Mouse (Mus musculus) olfactory bulb, adult 2 months (tissue): Measurements from ENCODE around the gene Tatdn3. TPM values are rescaled to one million over a fixed set of nuclear protein-coding genes. Genes with fewer than 3 reads are reported as not detected.
"Not testable (repeated sequence)": the region's sequence is repeated elsewhere in the genome, so short reads cannot be mapped to it uniquely, and the experiment has no call there.

Experiments used
- H3K27ac ChIP-seq: fragments of 200-500 bp; 2 replicates; pipeline ENCODE4 v1.5.1; 2012; ENCODE audit warnings: low read depth, low read length; ENCODE audit not compliant: insufficient read depth
- H3K4me1 ChIP-seq: fragments of 200-500 bp; 2 replicates; pipeline ENCODE4 v1.6.1; 2012; ENCODE audit warnings: low read length; ENCODE audit not compliant: control insufficient read depth, insufficient read depth
- H3K4me3 ChIP-seq: fragments of 200-500 bp; 2 replicates; pipeline ENCODE4 v1.5.1; 2012; ENCODE audit warnings: mild to moderate bottlenecking, low read depth, low read length, moderate library complexity; ENCODE audit not compliant: insufficient read depth
- CTCF ChIP-seq: fragments of 200-500 bp; IDR thresholded peaks from 2 replicates; pipeline ENCODE4 v1.5.1; 2012; ENCODE audit warnings: low read depth, mild to moderate bottlenecking, low read length, moderate library complexity; ENCODE audit not compliant: insufficient read depth
- POLR2A ChIP-seq: fragments of 200-500 bp; IDR thresholded peaks from 2 replicates; pipeline ENCODE4 v1.6.1; 2012; ENCODE audit warnings: mild to moderate bottlenecking, low read depth, low read length, moderate library complexity; ENCODE audit not compliant: insufficient read depth
- WGBS: fragments of 180-500 bp; shearing (Covaris S2); methylation state at CpG from one replicate; pipeline ENCODE4 v1.1.7; 2018; 5-methylcytosine and 5-hydroxymethylcytosine counted together
- polyA plus RNA-seq: library from polyadenylated mRNA; stranded (reverse); fragments of >200 nt; gene quantifications from 2 replicates; pipeline ENCODE4 v1.2.4, GENCODE M21; 2012; ENCODE audit warnings: low replicate concordance; ENCODE audit not compliant: missing spikeins, insufficient read depth, insufficient read length

Gene Tatdn3
- polyA plus RNA-seq, 1 experiment, result not detected

DNA sequence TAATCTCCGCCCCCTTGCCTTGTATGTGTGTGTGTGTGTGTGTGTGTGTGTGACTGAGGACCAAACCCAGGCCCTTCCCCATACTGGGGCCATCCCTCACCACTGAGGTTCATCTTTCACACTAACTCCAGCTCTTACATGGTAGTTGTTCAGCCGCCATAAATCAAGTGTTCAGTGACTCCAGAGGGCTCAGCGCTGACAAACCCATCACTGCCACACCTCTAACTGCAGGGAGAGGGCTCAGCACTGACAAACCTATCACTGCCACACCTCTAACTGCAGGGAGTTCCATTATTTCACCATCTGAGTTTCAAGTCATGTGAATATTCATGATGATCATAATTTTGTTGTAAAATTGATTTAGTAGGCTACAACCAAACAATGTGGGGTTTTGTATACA is 9.2 kb downstream of the Tatdn3 start:
- Histone ChIP-seq H3K4me1 (no peaks in the 10 kb centered on the region), H3K27ac (no peak overlapping the region), H3K4me3 (no peak overlapping the region)
- WGBS, result 95% methylated on average over 3 of the region's 3 CpGs
- TF ChIP-seq POLR2A (no peak), CTCF (no peak)

DNA sequence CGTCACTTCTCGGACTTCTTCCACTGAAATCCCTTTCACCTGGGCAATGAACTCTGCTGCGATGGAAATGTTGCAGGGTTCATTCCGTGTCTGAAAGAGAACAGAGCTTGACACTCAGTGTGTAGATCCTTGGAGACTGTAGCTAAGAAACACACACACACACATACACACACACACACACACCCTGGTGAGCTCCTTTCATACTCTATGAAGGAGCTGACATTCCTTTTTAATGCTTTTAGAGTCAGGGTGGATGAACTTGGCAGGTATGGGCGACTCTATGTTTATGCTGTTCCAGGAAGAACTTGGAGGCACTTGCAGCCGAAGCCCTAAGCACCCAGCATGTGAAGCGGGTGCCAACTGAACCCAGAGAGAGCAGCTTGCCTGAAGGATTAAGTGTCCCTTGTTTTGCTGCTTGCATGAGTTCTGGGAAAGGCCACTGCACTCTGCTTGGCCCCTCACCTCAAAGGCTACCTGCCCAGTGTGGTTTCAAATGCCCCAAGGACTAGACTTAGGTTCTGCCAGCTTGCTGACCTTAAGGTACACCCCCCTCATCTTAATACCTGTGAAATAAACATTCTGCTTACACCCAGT is 16.4 kb downstream of the Tatdn3 start:
- WGBS, result 54% methylated on average over 7 of the region's 7 CpGs
- Histone ChIP-seq H3K27ac (no peak overlapping the region), H3K4me3 (no peak overlapping the region), H3K4me1 (no peaks in the 10 kb centered on the region)
- TF ChIP-seq CTCF, result no peak

DNA sequence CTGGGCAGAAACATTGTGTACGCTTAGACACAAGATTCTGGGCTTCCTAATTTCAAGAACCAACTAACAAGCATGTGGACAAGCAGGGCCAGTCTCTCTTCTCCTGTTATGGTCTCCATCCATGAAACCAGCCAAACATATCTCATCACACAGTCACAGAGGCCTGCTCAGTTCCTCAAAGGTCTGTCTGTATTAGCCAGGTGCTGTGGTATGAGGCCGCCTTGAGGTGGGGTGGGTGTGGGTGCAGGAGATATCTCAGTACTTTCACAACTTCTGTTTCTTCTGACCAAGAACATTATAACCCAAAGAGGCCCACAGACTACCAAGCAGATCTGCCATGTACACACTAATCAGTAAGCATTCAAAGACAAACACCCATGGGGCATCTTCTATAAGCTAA is 17.5 kb downstream of the Tatdn3 start:
- 97% methylated on average over 2 of the region's 2 CpGs for WGBS
- no peaks in the 10 kb centered on the region for H3K4me1 ChIP-seq
- TF ChIP-seq POLR2A, result no peak
- no peak for TF ChIP-seq CTCF
- no peak overlapping the region for H3K4me3 ChIP-seq
- no peak overlapping the region for H3K27ac ChIP-seq

DNA sequence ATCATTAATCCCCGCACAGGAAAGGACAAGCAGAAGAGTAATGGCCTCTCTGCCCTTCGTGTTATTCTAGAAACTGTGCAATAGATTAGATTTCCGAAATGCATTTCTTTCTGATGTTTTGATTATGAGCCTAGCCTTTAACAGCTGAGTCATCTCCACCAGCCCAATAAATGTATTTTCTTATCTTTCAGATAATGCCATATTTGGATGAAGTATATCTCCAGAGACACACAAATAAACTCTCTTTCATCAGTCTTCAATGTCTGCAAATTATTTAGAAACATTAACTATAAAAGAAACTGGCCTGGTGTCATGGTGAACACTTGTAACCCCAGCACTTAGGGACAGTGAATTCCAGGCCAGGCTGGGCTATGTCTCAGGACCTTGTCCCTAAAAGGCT is 20.0 kb downstream of the Tatdn3 start:
- no peak overlapping the region for H3K4me3 ChIP-seq
- TF ChIP-seq CTCF (no peak), POLR2A (no peak)
- WGBS, result 88% methylated on average over 3 of the region's 3 CpGs
- H3K4me1 ChIP-seq, result no peaks in the 10 kb centered on the region
- no peak overlapping the region for H3K27ac ChIP-seq

DNA sequence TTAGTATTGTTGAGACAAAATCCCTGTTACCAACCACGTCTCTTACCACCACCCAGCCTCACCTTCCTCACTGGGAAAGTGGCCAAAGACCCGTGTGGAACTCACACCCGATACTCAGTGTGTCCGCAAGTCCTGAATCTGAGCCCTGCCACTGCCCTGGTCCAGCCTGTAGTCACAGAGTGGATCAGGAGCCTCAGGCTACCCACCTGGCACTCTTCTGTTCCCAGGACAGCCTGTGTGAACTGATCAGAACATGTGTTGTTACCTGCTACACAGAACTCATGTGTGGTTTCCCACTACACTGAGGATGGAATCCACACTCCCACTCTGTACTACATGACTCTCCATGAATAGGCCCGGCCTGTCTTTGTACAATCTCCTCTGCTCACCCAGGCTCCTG is 20.6 kb downstream of the Tatdn3 start:
- WGBS, result 80% methylated on average over 5 of the region's 5 CpGs
- Histone ChIP-seq H3K4me3 (no peak overlapping the region), H3K4me1 (no peaks in the 10 kb centered on the region), H3K27ac (no peak overlapping the region)
- TF ChIP-seq CTCF (no peak), POLR2A (no peak)

DNA sequence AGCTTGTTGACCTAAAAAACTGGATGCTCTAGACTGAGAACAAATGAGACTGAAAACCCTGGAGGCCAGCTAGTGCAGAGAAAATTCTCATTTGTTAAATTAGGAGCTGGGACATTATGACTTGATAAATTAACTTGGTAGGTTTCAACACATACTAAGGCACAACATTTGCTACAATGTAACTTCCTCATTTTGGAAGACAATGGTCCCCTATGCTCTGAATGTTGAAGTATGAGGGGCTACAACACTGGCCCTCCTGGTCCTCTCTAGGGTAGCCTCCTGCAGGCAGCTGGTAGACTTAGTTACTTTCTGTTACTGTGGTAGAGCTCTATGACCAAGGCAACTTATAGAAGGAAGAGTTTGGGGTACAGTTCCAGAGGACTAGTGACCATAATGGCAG is 21.4 kb downstream of the Tatdn3 start:
- no peak overlapping the region for H3K27ac ChIP-seq
- TF ChIP-seq CTCF, result no peak
- TF ChIP-seq POLR2A, result no peak
- H3K4me1 ChIP-seq, result no peaks in the 10 kb centered on the region
- H3K4me3 ChIP-seq, result no peak overlapping the region

DNA sequence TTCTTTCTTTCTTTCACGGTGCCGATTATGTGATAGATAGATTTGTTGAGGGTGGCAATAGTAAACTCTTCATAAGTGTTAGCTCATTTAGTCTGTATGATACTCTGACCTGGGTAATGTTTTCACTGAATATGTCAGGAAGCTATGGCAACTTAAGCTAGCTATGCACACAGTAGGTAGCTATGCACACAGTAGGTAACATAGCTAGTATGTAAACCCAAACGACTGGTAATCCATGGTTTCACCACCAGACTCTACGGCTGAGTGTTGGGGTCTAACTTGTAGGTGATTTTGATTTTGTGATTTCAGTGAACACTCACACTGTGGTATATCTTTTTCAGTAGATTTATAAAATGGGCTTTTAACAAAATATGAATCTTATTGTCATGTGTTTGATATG is 24.7 kb downstream of the Tatdn3 start:
- Histone ChIP-seq H3K4me1 (peaks cover 3% of the 10 kb centered on the region; the same call in 1 of the 2 replicates), H3K27ac (no peak overlapping the region), H3K4me3 (no peak overlapping the region)
- 91% methylated on average over 4 of the region's 4 CpGs for WGBS
- TF ChIP-seq CTCF, result no peak
- no peak for TF ChIP-seq POLR2A

DNA sequence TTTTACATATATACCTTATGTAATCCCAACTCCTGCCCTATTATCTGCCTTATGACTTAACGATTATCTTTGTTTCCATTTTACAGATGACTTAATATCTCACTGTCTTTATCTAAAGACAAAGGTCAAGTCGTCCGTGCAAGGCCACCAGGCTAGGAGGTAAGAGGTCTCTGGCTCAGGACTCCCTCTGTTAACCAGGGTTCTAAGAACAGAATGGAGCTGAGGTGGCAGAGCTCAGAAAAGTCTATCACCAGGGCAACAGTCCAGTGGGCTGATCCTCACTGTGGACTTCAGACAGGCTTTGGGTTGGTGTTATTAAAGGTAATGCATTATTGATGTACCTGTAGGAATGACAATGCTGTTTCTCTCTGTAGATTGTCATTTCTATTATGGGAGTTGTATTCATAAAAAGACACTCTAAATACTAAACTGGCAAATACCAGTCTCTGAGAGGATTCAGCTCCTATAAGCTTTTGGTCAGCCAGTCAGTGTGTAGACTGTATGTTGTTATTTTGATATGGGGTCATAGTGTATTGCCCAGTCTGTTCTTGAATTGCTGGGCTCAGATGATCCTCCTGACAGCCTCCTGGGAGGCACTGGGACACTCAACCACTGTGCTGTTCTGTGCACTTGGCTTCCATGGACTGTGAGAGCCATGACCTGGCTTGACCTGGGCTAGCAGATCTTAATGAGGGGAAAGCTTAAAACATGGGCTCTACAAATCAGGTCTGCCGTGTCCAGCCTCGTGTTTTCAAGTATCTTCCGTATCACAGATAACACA is 26.0 kb downstream of the Tatdn3 start, which contains the start of gene Spata45:
TSS of gene Spata45 (plus strand) at position 86 of the 781 bp plus-strand sequence.
- WGBS, result 76% methylated on average over 6 of the region's 6 CpGs
- Histone ChIP-seq H3K27ac (no peak within 1 kb of the TSS), H3K4me3 (no peak within 1 kb of the TSS), H3K4me1 (peaks cover 3% of the 10 kb centered on the region; the same call in 1 of the 2 replicates)
- TF ChIP-seq POLR2A, result no peak
- no peak for TF ChIP-seq CTCF

DNA sequence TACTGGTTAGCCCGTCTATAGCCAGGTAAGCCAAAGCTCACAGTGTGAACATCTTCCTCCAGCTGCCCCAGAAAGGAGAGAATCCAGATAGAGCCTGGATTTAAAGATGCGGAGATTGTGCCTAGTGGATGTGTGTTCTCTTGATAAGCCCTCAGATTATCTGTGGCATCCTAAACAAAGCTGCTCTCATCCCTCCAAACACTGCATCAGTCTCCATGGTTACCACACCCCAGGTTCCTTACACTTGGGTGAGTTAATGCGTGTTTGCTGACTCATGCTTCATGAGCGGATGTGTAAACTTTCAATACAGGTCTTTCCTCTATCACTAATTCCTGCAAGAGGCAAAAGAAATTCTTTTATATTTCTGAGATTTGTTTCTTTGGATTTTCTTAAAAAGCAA is 27.1 kb downstream of the Tatdn3 start:
- no peak overlapping the region for H3K4me3 ChIP-seq
- peaks cover 3% of the 10 kb centered on the region; the same call in 1 of the 2 replicates for H3K4me1 ChIP-seq
- WGBS, result 20% methylated on average over 4 of the region's 4 CpGs
- no peak overlapping the region for H3K27ac ChIP-seq
- TF ChIP-seq POLR2A, result no peak
- TF ChIP-seq CTCF, result no peak

DNA sequence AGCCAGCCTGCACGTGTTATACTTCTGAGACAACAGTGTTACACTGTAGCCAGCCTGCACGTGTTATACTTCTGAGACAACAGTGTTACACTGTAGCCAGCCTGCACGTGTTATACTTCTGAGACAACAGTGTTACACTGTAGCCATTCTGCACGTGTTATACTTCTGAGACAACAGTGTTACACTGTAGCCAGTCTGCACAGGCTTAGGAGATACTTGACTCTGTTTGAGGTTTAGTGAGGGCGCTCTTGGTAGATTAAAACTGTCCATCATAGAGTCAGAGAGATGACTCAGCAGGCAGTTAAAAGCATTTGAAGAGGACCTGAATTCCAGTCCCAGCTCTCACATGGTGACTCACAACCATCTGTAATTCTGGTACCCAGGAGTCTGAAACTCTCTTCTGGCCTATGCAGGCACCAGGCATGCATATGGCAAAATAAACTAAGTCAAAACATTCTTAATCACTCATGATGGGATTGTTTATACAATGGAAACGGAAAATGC is 31.8 kb downstream of the Tatdn3 start:
- H3K27ac ChIP-seq, H3K4me1 ChIP-seq, H3K4me3 ChIP-seq: not testable (repeated sequence)
- 67% methylated on average over 6 of the region's 6 CpGs for WGBS
